Mouse (Mus musculus) ES-E14 (cell line): ENCODE measurements at regions not wholly inside any gene's neighbourhood (a gene's known extent, or its start where the extent isn't known, plus 50 kb on each side); places are given as distances from the start of the nearest gene placed in this dataset.

ENCODE experiments used
- ZC3H11A ChIP-seq: IDR thresholded peaks from 2 replicates; pipeline ENCODE4 v1.6.1; 2012; ENCODE audit warnings: low read depth, mild to moderate bottlenecking, inconsistent platforms, low read length, borderline replicate concordance
- ZNF384 ChIP-seq: IDR thresholded peaks from 2 replicates; pipeline ENCODE4 v1.6.1; 2012; ENCODE audit warnings: low read depth, low read length, inconsistent platforms

- TF ChIP-seq ZNF384 (no peak), ZC3H11A (no peak)
Measured at GRCm38 (mm10) chr8:26923166-26923565, 54.0 kb upstream of the Zfp703 start.
